Mouse (Mus musculus) cortical plate, adult 2 months (tissue): Measurements from ENCODE around the gene Mrps18a.

Source experiments
- CTCF ChIP-seq: fragments of 200-500 bp; IDR thresholded peaks from 2 replicates; pipeline ENCODE4 v1.5.1; 2011; ENCODE audit warnings: mild to moderate bottlenecking, control low read depth, low read length; ENCODE audit not compliant: insufficient read depth; ENCODE audit errors: extremely low read depth
- POLR2A ChIP-seq: fragments of 200-500 bp; IDR thresholded peaks from 2 replicates; pipeline ENCODE4 v1.6.1; 2011; ENCODE audit warnings: mild to moderate bottlenecking, low read length, control low read depth; ENCODE audit not compliant: insufficient read depth; ENCODE audit errors: extremely low read depth

DNA sequence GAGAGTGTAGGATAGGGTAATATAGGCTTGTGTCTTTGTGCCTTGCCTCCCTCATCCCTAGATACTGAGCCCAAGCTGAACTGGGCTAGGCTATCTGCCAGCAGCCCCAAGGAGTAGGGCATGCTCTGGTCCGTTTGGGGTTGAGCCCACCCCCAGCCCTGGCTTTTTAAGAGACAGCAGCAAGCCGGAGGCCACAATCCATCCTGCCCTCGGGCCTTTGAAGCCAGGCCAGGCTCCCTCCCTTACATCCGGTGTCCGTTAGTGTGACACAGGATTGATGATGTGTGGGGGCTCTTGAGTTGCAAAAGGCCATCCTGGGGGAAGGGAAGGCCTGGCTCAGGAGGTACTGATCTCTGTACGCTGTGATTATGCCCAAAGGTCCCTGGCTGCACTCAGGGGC, 15.8 kb downstream of the Mrps18a start:
- TF ChIP-seq CTCF (no peak), POLR2A (no peak)
